Comparison of ENCODE assay signal across 21 mouse cellular contexts in genomic region chr1:180792814-180793213, GRCm38 (mm10). TPM values are rescaled to one million over a fixed set of nuclear protein-coding genes. Genes with fewer than 3 reads are reported as not detected.
DNase-seq lines count a peak whose midpoint lies in the region; ATAC-seq lines count a peak whose summit lies in the region.
"Had no signal": no experiment of that assay in that cellular context is flagged by ENCODE, and none has a peak within 500 bp of the region (broad histone marks: within the 10 kb centered on the region; RNA-seq: fewer than 3 reads in every experiment).

No protein-coding gene starts in this region.

- no peak overlapping the region for H3K9ac ChIP-seq in midbrain, embryonic 16.5 days (ENCODE audit: low read depth, low read length)
- no peak overlapping the region for H3K9ac ChIP-seq in intestine, embryonic 16.5 days (ENCODE audit: low read depth, low read length)
- H3K9ac ChIP-seq: embryonic facial prominence, embryonic 13.5 days; forebrain, embryonic 12.5 days; liver, postnatal 0 days had no signal

- no peak for ATAC-seq in midbrain, embryonic 16.5 days
- no peak for ATAC-seq in intestine, embryonic 16.5 days
- ATAC-seq: CD4-positive, CD25-positive, alpha-beta regulatory T cell, adult 4 months; hindbrain, embryonic 16.5 days had no signal

- no peak overlapping the region for H3K4me3 ChIP-seq in midbrain, embryonic 16.5 days (ENCODE audit: low read depth, low read length)
- no peak overlapping the region for H3K4me3 ChIP-seq in intestine, embryonic 16.5 days (ENCODE audit: low read length)
- H3K4me3 ChIP-seq: erythroblast, embryonic 14.5 days; forebrain, embryonic 12.5 days; left cerebral cortex, adult 2 months had no signal

- H3K9me3 ChIP-seq in midbrain, embryonic 16.5 days (replicated peaks; ENCODE audit: control insufficient read depth, low read length, poor library complexity, severe bottlenecking) = no peaks in the 10 kb centered on the region
- H3K9me3 ChIP-seq in intestine, embryonic 16.5 days (ENCODE audit: control insufficient read depth, low read length) = no peaks in the 10 kb centered on the region
- H3K9me3 ChIP-seq: G1E; limb, embryonic 10.5 days had no signal

- no peak overlapping the region for H3K27ac ChIP-seq in midbrain, embryonic 16.5 days (ENCODE audit: low read length)
- H3K27ac ChIP-seq in intestine, embryonic 16.5 days (ENCODE audit: low read length) = no peak overlapping the region
- H3K27ac ChIP-seq: embryonic facial prominence, embryonic 13.5 days; forebrain, embryonic 12.5 days; heart, embryonic 10.5 days; left cerebral cortex, adult 2 months; limb, embryonic 10.5 days; macrophage had no signal

- H3K4me2 ChIP-seq in midbrain, embryonic 16.5 days (ENCODE audit: low read length) = no peak overlapping the region
- H3K4me2 ChIP-seq in intestine, embryonic 16.5 days (ENCODE audit: low read depth, low read length) = no peak overlapping the region

- H3K4me1 ChIP-seq in midbrain, embryonic 16.5 days (ENCODE audit: control insufficient read depth, insufficient read depth, low read length) = peaks cover 2% of the 10 kb centered on the region; the same call in 1 of the 2 replicates
- H3K4me1 ChIP-seq in intestine, embryonic 16.5 days (ENCODE audit: control insufficient read depth, insufficient read depth, low read length) = peaks cover 11% of the 10 kb centered on the region

- peak; percentile 79 for DNase-seq in 416B (ENCODE audit: low read depth)
- peak; percentile 39 for DNase-seq in NIH3T3 (ENCODE audit: low read depth)
- DNase-seq in cerebellum, adult 18-20 months = peak; percentile 70 to 71
- peak; percentile 88 to 95 for DNase-seq in cerebellum, postnatal 14 days
- no peak for DNase-seq in thymus, postnatal 36 days
- DNase-seq in spleen, postnatal 14 days (ENCODE audit: low spot score in 2 of 2) = no peak
- DNase-seq: adrenal gland, adult 8-10 months; layer of hippocampus, adult 9-11 months had no signal

- no peaks in the 10 kb centered on the region for H3K27me3 ChIP-seq in midbrain, embryonic 16.5 days (ENCODE audit: control insufficient read depth, insufficient read depth, low read depth, low read length)
- no peaks in the 10 kb centered on the region for H3K27me3 ChIP-seq in intestine, embryonic 16.5 days (replicated peaks; ENCODE audit: control insufficient read depth, insufficient read depth, low read length)
- H3K27me3 ChIP-seq: embryonic facial prominence, embryonic 13.5 days had no signal

- no peaks in the 10 kb centered on the region for H3K36me3 ChIP-seq in midbrain, embryonic 16.5 days (ENCODE audit: control insufficient read depth, insufficient read depth, low read length)
- no peaks in the 10 kb centered on the region for H3K36me3 ChIP-seq in intestine, embryonic 16.5 days (ENCODE audit: control insufficient read depth, insufficient read depth, low read length)
- H3K36me3 ChIP-seq: embryonic facial prominence, embryonic 13.5 days; forebrain, embryonic 12.5 days; G1E; heart, embryonic 10.5 days; limb, embryonic 10.5 days had no signal

- WGBS in midbrain, embryonic 16.5 days = 78% methylated on average over 4 of the region's 4 CpGs
- WGBS in intestine, embryonic 16.5 days = 89% methylated on average over 4 of the region's 4 CpGs

RNA-seq across cellular contexts. Expression of gene H3f3a, which starts 20.9 kb away (rescaled TPM):
- 2,888 and 3,200 TPM in 2 replicates for polyA plus RNA-seq in midbrain, embryonic 16.5 days (2015; fragmentation: Nextera tagmentation; extraction: Ambion mirVana)
- polyA plus RNA-seq in intestine, embryonic 16.5 days (2015; fragmentation: Nextera tagmentation; extraction: Ambion mirVana) = 1,661 and 1,810 TPM in 2 replicates

RNA-seq across cellular contexts. Expression of gene Sde2, which starts 58.1 kb away (rescaled TPM):
- polyA plus RNA-seq in midbrain, embryonic 16.5 days (2015; fragmentation: Nextera tagmentation; extraction: Ambion mirVana) = 32.1 and 32.9 TPM in 2 replicates
- polyA plus RNA-seq in intestine, embryonic 16.5 days (2015; fragmentation: Nextera tagmentation; extraction: Ambion mirVana) = 28.3 and 30.8 TPM in 2 replicates

Comparison
In these comparisons a context has a peak if more than half of its experiments do, and no peak if none do; other contexts are left out.
1. DNase-seq: peak in 416B (single experiment), NIH3T3 (single experiment), cerebellum, adult 18-20 months (2 of 2) and cerebellum, postnatal 14 days (2 of 2); none in thymus, postnatal 36 days (0 of 2) and spleen, postnatal 14 days (0 of 2).